Mouse (Mus musculus): ENCODE measurements around the gene Tbp.

DNA sequence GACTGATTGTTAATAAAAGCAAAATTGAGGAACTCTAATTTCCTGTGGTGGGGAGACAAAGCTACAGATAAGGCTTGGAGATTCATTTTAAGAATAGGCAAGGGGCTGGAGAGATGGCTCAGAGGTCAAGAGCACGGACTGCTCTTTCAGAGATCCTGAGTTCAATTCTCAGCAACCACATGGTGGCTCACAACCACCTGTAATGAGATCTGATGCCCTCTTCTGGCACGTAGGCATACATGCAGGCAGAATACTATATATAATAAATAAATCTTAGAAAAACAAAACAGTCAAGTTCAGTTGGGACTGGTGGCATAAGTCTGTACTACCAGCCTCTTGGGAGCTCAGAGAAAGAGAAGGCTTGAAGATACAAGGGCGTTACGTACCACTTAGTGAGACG is 67.2 kb downstream of the Tbp start:
- no peak for TF ChIP-seq POLR2A (IDR thresholded peaks at IDR 0.05; ENCODE audit: insufficient read depth, low read depth, low read length)
- TF ChIP-seq CTCF (IDR thresholded peaks at IDR 0.05; ENCODE audit: insufficient read depth, low read depth, low read length): no peak

Measured in olfactory bulb, adult 2 months (tissue).